Mouse (Mus musculus) common myeloid progenitor, adult 5-6 weeks (primary cell): ENCODE measurements at regions not wholly inside any gene's neighbourhood (a gene's known extent, or its start where the extent isn't known, plus 50 kb on each side); places are given as distances from the start of the nearest gene placed in this dataset.
A peak's percentile ranks its signal among the peaks of the same experiment; 100 is the strongest.

ENCODE experiments used
- ATAC-seq: replicated peaks from 2 replicates; pipeline ENCODE4 v1.8.0; 2016; ENCODE audit warnings: low read depth, mild to moderate bottlenecking, moderate TSS enrichment, inconsistent platforms; ENCODE audit not compliant: poor library complexity, severe bottlenecking

DNA sequence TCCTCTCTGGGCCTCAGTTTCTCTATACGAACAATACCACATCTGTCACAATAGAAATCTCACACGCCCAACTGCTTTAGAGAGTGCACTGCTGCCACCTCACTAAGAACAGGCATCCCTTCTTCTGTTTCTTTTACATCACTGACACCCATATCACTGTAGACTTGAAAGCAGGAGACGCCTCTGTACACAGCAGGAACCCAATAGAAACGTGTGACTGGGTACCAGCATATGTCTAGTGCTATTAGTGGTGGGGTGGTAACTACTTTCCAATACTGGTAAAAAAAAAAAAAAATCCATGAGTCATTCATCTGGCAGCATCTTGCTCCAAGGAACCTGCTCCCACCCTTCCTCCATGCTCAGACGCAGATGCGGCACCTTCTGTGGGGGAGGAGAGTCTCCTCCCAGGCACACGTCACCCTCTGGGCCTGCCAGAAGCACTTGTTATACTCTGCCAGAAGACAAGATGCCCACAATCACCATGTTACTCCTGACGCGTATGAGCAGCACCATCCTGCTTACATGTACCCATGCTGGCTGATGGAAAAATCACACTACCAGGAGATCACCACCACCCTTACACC, 151.3 kb upstream of the Plxna4 start:
- no peak for ATAC-seq

DNA sequence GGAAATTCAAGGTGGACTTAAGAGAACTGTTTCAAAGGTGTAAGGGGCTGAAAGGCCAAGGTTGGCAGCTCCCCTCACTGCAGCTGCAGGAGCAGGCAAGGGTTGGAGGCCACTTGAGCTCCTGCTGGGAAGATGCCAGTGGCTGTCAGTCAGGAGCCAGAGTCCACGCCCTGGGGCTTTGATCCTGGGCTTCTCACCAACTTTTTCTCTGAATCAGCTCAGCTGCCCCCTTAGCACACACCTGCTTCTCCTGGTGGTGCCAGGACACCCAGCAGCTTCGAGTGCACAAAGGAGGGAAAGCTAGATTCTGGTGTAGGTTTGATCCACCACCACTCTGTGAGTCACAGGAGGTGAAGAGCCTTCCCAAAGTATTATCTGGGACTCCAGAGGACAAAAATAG, 140.7 kb upstream of the Plxna4 start:
- ATAC-seq: no peak

GRCm38 (mm10) chr6:32726571-32726970, 138.6 kb upstream of the Plxna4 start:
- ATAC-seq: no peak

DNA sequence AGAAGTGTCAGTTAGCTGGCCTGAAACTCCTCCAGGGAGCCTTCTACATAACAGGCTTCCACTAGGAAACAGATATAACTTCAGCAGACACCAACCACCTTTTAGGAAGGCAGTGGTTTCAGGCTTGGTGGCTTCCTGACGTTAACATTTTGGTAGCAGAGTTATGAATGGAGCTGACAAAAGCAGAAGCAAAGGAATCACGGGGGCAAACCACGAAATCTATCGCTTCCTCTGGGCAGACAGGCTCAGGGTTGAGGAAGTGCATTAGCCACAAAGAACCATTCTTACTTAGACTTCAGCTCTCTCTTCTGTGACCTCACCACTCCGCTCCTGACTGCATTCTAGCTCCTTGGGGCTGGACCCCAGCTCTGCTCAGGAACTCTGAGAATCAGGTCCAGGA, 129.9 kb upstream of the Plxna4 start:
- peak; percentile 96 for ATAC-seq

GRCm38 (mm10) chr6:32715137-32715536, 127.1 kb upstream of the Plxna4 start:
- no peak for ATAC-seq

- peak; percentile 88 for ATAC-seq
These were observed 122.2 kb upstream of the Plxna4 start for GRCm38 (mm10) chr6:32710208-32710607.

DNA sequence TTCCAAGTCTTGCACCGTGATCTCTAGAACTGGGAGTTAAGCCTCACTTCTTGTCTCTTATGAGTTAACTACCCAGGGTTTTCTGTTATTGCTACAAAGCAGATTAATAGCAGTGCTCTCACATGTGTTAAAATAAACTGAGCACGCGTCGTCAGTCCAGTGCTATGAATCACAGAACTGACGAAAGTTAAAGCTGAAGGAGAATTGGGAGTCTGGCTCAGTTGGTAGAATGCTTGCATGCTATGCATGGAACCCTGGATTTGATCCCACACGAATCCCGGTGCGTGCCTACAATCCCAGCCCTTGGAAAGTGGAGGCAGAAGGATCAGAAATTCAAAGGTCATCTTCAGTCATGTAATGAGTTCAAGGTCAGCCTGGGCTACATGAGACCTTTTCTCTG, 121.6 kb upstream of the Plxna4 start:
- ATAC-seq: no peak

- no peak for ATAC-seq
These were observed 119.4 kb upstream of the Plxna4 start for GRCm38 (mm10) chr6:32707417-32707816.

GRCm38 (mm10) chr6:32706376-32706775, 118.4 kb upstream of the Plxna4 start:
- no peak for ATAC-seq

GRCm38 (mm10) chr6:32703466-32703865, 115.5 kb upstream of the Plxna4 start:
- no peak for ATAC-seq

GRCm38 (mm10) chr6:32702245-32702791, 114.3 kb upstream of the Plxna4 start:
- no peak for ATAC-seq

DNA sequence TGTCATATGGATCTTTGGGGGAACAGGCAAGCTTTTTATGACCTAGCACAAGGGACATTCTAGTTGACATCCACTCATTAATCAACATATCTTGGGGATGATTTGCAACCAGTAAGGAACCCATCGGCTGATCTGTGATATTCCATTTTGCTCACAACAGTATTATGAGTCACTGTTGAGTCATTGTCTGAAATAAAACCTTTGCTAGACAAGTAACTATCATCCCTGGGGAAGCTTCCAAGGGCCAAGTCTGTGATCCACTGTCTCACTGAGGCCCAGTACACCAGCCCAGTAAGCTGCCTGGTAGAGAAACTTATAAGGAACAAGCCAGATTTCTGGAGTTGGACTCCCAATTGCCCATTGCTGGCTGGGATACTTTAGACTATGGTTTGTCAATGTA, 111.8 kb upstream of the Plxna4 start:
- no peak for ATAC-seq

DNA sequence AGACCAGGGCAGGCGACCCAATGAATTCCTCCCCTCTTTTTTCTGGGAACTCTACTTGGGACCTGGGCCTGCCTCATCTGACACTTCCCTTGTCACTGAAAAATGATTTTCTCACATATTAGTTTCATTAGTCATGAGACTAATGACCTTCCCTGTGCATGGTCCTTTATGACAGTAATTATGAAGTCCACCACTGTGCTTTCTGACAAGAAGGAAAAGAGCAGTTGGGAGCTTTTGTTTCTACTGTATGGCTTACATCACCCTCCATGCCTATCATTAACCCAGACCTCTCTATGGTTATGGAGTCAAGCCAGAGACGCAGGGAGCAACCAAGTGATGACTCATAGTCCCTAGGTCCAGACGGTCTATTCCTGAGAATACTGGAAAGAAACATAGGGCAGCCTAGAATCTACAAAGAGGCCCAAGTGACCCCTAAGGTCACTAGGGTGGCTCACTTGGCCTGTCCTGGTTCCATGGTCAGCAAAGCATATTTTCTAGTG, 109.8 kb upstream of the Plxna4 start:
- no peak for ATAC-seq

DNA sequence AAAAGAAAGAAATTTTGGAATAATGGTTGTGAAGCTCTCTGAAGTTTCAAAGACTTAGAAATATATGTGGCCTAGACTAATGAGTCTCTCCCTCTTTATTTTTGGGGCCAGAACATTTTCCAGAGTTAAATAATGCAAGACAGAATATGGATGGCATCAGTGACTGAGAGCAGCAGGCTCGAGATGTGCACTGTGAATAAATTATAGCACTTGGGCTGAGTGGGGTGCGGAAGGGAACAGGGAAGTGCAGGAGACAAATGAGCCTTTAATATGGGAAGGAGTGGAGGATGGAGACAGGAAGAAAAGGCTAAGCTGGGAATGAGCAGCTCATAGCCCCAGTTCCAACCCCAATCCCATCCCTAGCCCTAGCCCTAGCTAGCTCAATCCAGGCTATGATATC, 108.0 kb upstream of the Plxna4 start:
- no peak for ATAC-seq

- ATAC-seq: no peak
These were observed 84.6 kb upstream of the Plxna4 start for GRCm38 (mm10) chr6:32672552-32672951.

- no peak for ATAC-seq
These were observed 71.8 kb upstream of the Plxna4 start for GRCm38 (mm10) chr6:32659743-32660142.

DNA sequence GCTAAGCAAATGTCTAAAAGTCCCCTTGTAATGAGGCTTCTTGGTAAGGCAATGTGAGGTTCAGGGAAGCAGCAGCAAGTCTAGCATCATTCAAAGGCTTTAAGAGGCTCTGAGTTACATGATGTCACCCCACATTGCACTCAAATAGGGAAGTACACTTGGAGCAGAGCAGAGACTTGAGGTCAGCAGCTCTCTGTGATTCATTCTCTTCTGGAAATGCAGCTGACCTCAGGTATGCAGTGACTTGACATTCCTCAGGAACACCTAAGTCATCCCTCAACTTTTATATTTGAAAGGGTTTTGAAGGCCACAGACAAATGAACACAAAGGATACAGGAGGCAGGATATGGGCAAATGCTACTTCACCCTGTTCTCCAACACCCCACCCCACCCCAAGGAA, 69.4 kb upstream of the Plxna4 start:
- no peak for ATAC-seq

DNA sequence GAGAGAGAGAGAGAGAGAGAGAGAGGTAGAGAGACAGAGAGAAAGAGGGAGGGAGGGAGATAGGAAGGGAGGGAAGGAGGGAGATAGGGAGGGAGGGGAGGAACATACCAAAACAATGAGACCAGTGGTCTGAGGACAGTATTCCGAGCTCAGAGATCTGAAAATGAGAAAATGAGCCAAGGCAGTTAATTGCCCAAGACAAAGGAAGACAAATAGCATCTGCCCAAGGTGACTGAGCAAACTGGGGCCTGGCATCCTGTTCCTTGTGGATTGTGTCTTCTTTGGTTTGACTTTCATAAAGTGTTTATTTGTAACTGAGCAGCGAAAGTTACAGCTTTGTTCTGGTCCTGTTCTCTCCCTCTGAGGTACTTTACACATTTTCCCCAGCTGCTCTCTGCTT, 66.2 kb upstream of the Plxna4 start:
- no peak for ATAC-seq

- no peak for ATAC-seq
These were observed 56.0 kb upstream of the Plxna4 start for GRCm38 (mm10) chr6:32644016-32644415.

DNA sequence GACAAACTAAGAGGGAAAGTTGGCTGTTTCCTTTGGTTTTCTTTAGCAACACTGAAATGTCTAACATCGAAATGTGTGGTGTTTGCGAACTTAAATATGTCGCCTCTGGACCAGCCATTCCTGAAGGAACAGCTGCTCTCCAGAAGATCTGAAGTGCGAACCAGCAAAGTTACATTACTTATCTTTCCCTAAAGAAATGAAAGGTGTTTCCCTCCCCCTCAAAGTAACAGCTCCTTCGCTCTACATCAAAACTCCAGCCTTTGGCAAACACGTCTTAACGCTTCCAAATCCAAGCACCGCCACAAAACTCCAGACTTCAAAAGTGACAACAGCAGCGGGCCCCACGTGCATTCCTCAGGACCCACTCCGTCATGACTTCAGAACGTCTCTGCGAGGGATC, 50.9 kb upstream of the Plxna4 start:
- ATAC-seq: no peak
